Mouse (Mus musculus) hindbrain, embryonic 16.5 days (tissue): ENCODE results near the gene Rai14. TPM values are rescaled to one million over a fixed set of nuclear protein-coding genes. Genes with fewer than 3 reads are reported as not detected.

Experiments
- ATAC-seq: fragments of 200-750 bp; cut with Nextera tagmentation; 2 replicates; pipeline ENCODE4 v1.8.0; 2017; ENCODE audit warnings: moderate TSS enrichment, moderate library complexity
- H3K27ac ChIP-seq: fragments of 300-500 bp; sonication (generic); 2 replicates; pipeline ENCODE4 v1.5.1; 2014; ENCODE audit warnings: low read depth, mild to moderate bottlenecking, control low read depth, low read length, moderate library complexity
- H3K27me3 ChIP-seq: fragments of 300-500 bp; sonication (generic); replicated peaks from 2 replicates; pipeline ENCODE4 v1.6.1; 2014; ENCODE audit warnings: low read length; ENCODE audit not compliant: control insufficient read depth, insufficient read depth
- H3K36me3 ChIP-seq: fragments of 300-500 bp; sonication (generic); 2 replicates; pipeline ENCODE4 v1.6.1; 2014; ENCODE audit warnings: mild to moderate bottlenecking, low read length, moderate library complexity, mixed read lengths; ENCODE audit not compliant: control insufficient read depth, insufficient read depth
- H3K4me1 ChIP-seq: fragments of 300-500 bp; sonication (generic); 2 replicates; pipeline ENCODE4 v1.6.1; 2014; ENCODE audit warnings: low read depth, low read length; ENCODE audit not compliant: control insufficient read depth, insufficient read depth
- H3K4me2 ChIP-seq: fragments of 300-500 bp; sonication (generic); 2 replicates; pipeline ENCODE4 v1.6.1; 2014; ENCODE audit warnings: mild to moderate bottlenecking, low read length, control low read depth, moderate library complexity
- H3K4me3 ChIP-seq: fragments of 300-500 bp; sonication (generic); 2 replicates; pipeline ENCODE4 v1.5.1; 2014; ENCODE audit warnings: mild to moderate bottlenecking, low read length, control low read depth, moderate library complexity
- H3K9ac ChIP-seq: fragments of 300-500 bp; sonication (generic); 2 replicates; pipeline ENCODE4 v1.6.1; 2014; ENCODE audit warnings: low read depth, mild to moderate bottlenecking, control low read depth, low read length, moderate library complexity
- H3K9me3 ChIP-seq: fragments of 300-500 bp; sonication (generic); 2 replicates; pipeline ENCODE4 v1.6.1; 2014; ENCODE audit warnings: mild to moderate bottlenecking, low read length, moderate library complexity; ENCODE audit not compliant: control insufficient read depth
- WGBS: fragments of 180-500 bp; shearing (Covaris S2); extraction: QIAGEN DNeasy Blood & Tissue Kit; methylation state at CpG from one replicate; pipeline ENCODE4 v1.1.7; 2014; 5-methylcytosine and 5-hydroxymethylcytosine counted together
- polyA plus RNA-seq: library from polyadenylated mRNA; unstranded; fragments of >200 nt; fragmentation: Nextera tagmentation; extraction: Ambion mirVana; gene quantifications from 2 replicates; pipeline ENCODE4 v1.2.1, GENCODE M21; 2015

Rai14 gene
- polyA plus RNA-seq, 1 experiment from 2014 or later, result 8.2 TPM

DNA sequence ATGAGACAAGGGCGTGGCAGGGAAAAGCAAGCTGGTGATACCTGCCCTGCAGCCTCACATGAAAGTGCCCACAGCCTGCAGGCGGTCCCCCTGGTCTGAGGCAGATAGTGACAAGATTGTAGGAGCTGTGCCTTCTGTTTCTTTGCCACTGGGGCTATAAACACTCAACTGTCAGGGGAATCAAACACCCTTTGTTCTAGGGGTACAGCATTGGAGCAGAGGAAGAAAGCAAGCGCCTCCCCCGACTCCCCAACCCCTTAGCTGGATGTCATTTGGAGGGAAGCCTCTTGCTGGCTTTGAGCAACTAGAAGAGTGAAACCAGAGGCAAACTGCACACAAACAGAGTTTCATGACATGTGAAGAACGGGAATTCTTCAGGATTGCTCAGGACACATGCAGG, 8.7 kb downstream of the Rai14 start:
- H3K27me3 ChIP-seq, result no peaks in the 10 kb centered on the region
- no peaks in the 10 kb centered on the region for H3K9me3 ChIP-seq
- H3K4me1 ChIP-seq, result no peaks in the 10 kb centered on the region
- H3K4me3 ChIP-seq, result no peak overlapping the region
- H3K36me3 ChIP-seq, result no peaks in the 10 kb centered on the region
- H3K4me2 ChIP-seq, result no peak overlapping the region
- WGBS, result 60% methylated on average over 5 of the region's 5 CpGs
- H3K27ac ChIP-seq, result no peak overlapping the region
- no peak overlapping the region for H3K9ac ChIP-seq
- 0 out of 2 replicates have a peak, but pooled peaks have one; percentile 43 for ATAC-seq

DNA sequence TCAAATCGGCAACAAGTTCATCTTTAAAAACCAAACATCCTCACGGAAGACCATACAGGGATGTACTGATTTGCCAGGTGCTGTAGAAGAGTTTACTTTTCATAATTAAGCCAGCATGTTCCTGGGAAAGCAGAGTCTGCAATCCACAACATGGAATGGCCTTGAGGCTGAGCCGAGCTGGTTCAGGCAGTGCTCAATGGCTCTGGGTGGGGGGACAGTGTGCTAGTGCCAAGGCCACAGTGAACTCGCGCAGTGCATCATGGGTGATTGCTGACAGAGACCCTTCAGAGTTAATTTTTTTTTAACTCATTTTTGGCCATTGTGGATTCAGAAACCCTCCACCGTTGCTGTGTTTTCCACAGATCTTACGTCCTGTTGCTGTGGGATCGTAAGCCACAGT, 10.1 kb downstream of the Rai14 start:
- ATAC-seq, result no peak
- Histone ChIP-seq H3K27ac (no peak overlapping the region), H3K36me3 (no peaks in the 10 kb centered on the region), H3K4me3 (no peak overlapping the region), H3K4me2 (no peak overlapping the region), H3K27me3 (no peaks in the 10 kb centered on the region), H3K9me3 (no peaks in the 10 kb centered on the region), H3K4me1 (no peaks in the 10 kb centered on the region), H3K9ac (no peak overlapping the region)
- WGBS, result 81% methylated on average over 8 of the region's 8 CpGs

DNA sequence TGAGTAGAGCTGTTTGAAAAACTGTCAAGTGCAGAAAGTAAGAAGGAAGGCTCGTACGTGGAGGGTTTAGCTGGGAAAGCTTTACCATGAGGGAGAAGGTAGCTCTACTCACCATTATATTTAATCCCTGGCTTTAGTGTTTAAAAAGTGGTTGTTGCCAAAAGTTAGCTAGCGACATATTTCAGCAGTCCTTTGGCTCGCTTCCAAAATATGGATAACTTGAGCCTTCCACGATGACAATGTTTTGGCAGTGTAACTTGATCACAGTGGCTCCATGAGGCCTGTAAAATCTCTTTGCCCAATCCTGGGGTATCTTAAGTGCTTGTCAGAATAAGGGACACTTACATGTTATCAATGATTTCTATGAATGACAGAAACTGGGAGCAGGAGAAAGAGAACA, 12.9 kb downstream of the Rai14 start:
- Histone ChIP-seq H3K4me3 (no peak overlapping the region), H3K4me2 (no peak overlapping the region), H3K4me1 (no peaks in the 10 kb centered on the region), H3K9me3 (no peaks in the 10 kb centered on the region), H3K36me3 (no peaks in the 10 kb centered on the region), H3K9ac (no peak overlapping the region), H3K27ac (no peak overlapping the region), H3K27me3 (no peaks in the 10 kb centered on the region)
- 78% methylated on average over 5 of the region's 5 CpGs for WGBS
- no peak for ATAC-seq

DNA sequence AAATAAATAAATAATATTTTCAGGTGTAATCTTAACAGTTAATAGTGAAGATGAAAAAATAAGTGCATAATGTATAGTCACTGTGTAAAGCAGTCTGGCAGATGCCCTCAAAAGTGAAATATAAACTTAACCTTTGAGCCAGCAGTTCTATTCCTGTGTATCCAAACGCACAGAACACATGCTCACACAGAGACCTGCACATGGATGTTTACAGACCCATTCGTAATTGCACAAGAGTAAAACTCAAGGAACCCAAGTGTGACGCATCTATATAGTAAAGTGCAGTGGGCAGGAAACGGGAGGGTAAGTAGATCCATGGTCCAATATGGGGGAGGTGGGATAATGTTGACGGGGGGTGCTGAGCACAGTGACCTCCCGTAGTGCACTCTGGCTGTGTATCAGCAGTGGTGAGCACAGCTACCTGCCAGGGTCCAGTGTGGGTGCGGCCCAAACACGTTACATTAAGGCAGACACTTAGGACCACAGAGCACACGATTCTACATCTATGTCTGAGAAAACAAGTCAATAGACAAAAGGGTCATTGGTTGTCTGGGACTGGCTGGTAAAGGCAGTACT, 13.4 kb downstream of the Rai14 start:
- WGBS, result 94% methylated on average over 9 of the region's 9 CpGs
- H3K4me3 ChIP-seq, result no peak overlapping the region
- no peak overlapping the region for H3K27ac ChIP-seq
- no peak overlapping the region for H3K4me2 ChIP-seq
- no peaks in the 10 kb centered on the region for H3K27me3 ChIP-seq
- no peaks in the 10 kb centered on the region for H3K4me1 ChIP-seq
- no peak for ATAC-seq
- H3K36me3 ChIP-seq, result no peaks in the 10 kb centered on the region
- H3K9ac ChIP-seq, result no peak overlapping the region
- no peaks in the 10 kb centered on the region for H3K9me3 ChIP-seq

DNA sequence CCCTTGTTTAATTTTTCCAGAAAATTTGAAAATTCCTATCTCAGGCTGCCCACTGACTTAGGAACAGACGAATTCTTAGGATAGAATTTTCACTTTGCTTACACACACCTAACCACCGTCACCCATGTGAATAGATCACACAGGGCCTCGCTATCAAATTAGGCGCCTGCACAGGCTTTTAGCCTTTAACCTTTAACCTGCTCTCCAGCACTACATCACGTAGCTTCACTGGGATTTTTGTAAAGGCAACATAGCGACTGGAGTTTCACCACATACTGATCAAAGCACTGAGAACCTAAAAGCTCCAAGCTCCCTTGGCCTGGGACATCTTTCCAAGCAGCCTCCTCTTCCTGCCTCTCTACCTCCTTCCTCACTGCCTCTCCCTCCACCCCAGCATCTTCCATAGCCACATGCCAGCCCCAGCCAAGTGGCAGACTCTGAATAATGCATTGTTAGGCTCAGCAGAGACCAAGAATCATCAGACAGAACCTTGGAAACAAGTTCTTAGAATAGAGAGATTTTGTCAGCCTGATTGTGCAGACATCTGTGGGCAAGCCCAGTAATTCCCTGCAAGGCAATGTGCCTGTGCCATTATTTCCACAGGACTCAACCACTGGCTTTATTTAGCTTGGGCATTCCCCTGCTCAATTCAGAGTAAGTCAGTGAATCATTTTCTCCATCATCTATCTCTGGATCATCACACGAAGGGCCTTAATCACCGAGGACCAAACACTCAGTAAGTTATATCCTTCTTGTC, 17.8 kb downstream of the Rai14 start:
- peak; percentile 32; the same call in 1 of the 2 replicates for ATAC-seq
- WGBS, result 78% methylated on average over 8 of the region's 8 CpGs
- Histone ChIP-seq H3K9me3 (no peaks in the 10 kb centered on the region), H3K27me3 (no peaks in the 10 kb centered on the region), H3K4me3 (no peak overlapping the region), H3K9ac (no peak overlapping the region), H3K4me2 (no peak overlapping the region), H3K4me1 (no peaks in the 10 kb centered on the region), H3K36me3 (no peaks in the 10 kb centered on the region), H3K27ac (no peak overlapping the region)

DNA sequence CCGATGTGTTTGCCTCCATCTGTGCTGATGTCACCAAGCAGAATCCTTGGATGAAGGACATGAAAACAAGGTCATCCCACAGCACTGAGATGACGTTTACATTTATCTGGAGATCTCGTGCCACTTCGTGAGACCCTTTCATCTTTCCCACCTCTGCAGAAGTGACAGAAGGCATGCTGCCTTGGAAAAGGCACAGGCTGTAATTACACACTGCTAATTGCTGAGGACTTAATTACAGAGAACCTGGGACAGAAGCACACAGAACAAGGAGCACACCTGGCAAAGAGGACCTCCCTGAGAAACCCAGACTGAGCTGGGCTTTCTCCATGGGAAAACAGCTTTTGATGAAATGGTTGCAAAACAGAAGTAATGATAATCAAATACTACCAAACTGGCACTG, 21.8 kb downstream of the Rai14 start:
- ATAC-seq, result no peak
- no peak overlapping the region for H3K4me2 ChIP-seq
- 62% methylated on average over 4 of the region's 4 CpGs for WGBS

DNA sequence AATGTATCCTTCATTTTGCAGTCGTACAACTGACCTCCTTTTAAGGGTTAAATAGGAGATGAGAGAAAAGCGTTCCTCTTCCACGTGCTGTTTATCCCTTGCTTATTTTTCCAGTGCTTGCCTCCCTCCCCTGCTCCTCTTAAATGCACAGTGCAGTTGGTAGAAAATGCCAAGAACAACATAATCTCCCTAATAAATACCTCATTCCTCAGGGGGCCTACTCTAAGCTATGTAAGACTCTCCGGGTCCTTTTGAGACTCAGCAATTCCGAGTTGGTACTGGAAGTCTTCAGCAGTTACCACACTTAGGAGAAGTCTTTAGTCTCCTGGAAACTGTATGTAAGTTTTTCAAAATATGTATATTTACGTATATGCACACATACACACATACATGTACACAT, 22.9 kb downstream of the Rai14 start:
- ATAC-seq, result no peak
- Histone ChIP-seq H3K36me3 (no peaks in the 10 kb centered on the region), H3K27ac (no peak overlapping the region), H3K4me1 (no peaks in the 10 kb centered on the region), H3K9me3 (no peaks in the 10 kb centered on the region), H3K9ac (no peak overlapping the region), H3K4me2 (no peak overlapping the region), H3K27me3 (no peaks in the 10 kb centered on the region), H3K4me3 (no peak overlapping the region)
- WGBS, result 61% methylated on average over 6 of the region's 6 CpGs

More for the DNA sequence above, 21.8 kb downstream of the Rai14 start:
- no peaks in the 10 kb centered on the region for H3K4me1 ChIP-seq
- H3K9me3 ChIP-seq, result no peaks in the 10 kb centered on the region
- no peak overlapping the region for H3K27ac ChIP-seq
- H3K36me3 ChIP-seq, result no peaks in the 10 kb centered on the region
- H3K4me3 ChIP-seq, result no peak overlapping the region
- no peaks in the 10 kb centered on the region for H3K27me3 ChIP-seq
- H3K9ac ChIP-seq, result no peak overlapping the region

DNA sequence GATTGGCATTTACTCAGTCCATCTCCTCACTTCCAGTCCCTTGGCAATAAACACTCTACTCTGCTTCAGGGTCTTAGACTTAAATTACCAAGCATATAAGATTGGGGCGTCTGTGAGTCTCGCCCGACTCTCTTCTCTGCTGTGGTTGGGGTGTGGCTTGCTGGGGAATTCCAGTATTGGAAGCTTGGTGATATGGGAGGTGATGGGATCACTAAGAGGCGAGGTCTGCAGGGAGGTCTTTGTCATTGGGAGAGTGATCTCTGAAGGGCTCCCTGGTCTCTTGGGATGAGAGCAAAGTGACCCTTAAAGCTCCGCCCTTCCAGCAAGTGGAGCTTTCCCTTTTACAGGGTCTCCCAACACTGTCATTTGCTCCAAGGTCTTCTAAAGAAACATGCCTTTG, 23.5 kb downstream of the Rai14 start:
- no peaks in the 10 kb centered on the region for H3K9me3 ChIP-seq
- H3K27ac ChIP-seq, result no peak overlapping the region
- no peak overlapping the region for H3K4me2 ChIP-seq
- no peaks in the 10 kb centered on the region for H3K36me3 ChIP-seq
- no peaks in the 10 kb centered on the region for H3K4me1 ChIP-seq
- H3K4me3 ChIP-seq, result no peak overlapping the region
- H3K9ac ChIP-seq, result no peak overlapping the region
- WGBS, result 88% methylated on average over 5 of the region's 5 CpGs
- ATAC-seq, result no peak
- H3K27me3 ChIP-seq, result no peaks in the 10 kb centered on the region

DNA sequence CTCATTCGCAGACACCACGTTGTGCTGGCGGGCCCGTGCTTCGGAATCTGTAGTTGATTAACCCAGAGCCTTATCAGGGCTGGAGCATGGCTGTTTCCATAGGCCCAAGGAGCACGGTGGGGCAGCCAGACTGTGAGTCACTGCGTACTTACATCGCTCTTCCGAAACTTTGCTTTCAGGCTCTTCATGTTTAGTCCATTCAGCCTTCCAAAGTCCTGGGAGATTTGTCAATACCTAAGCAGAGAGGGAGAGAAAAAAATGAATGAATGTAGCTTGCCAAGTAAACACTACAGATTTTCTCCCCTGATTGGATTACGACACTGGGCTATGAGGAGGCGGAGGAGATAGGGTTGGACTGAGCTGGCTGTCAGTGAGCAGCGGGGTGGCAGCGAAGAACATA, 24.2 kb downstream of the Rai14 start:
- H3K27ac ChIP-seq, result no peak overlapping the region
- no peak overlapping the region for H3K9ac ChIP-seq
- no peaks in the 10 kb centered on the region for H3K4me1 ChIP-seq
- no peak for ATAC-seq
- 81% methylated on average over 13 of the region's 13 CpGs for WGBS
- no peaks in the 10 kb centered on the region for H3K9me3 ChIP-seq
- no peaks in the 10 kb centered on the region for H3K27me3 ChIP-seq
- H3K4me3 ChIP-seq, result no peak overlapping the region
- H3K4me2 ChIP-seq, result no peak overlapping the region
- H3K36me3 ChIP-seq, result no peaks in the 10 kb centered on the region
